Mouse (Mus musculus) CD4-positive naive resting alpha-beta T cell, adult 57 days (primary cell): ENCODE results near the gene Trhde. TPM values are rescaled to one million over a fixed set of nuclear protein-coding genes. Genes with fewer than 3 reads are reported as not detected.

Experiments
- total RNA-seq: library from RNA; stranded (reverse); gene quantifications from one replicate; pipeline ENCODE4 v1.2.4, GENCODE M21; 2023

Gene Trhde
- not detected for total RNA-seq

GRCm38 (mm10) chr10:114802161-114802651, at the start of gene Trhde:
TSS of gene Trhde (minus strand) at chr10:114802307.

